Mouse (Mus musculus) embryo, embryonic 10 days (tissue): Measurements from ENCODE around the gene Flt4.
A peak's percentile ranks its signal among the peaks of the same experiment; 100 is the strongest.

ENCODE experiments used
- DNase-seq: peaks from one replicate; pipeline ENCODE4 v3.0.0-alpha.2; 2015; ENCODE audit warnings: low spot score

Gene Flt4

DNA sequence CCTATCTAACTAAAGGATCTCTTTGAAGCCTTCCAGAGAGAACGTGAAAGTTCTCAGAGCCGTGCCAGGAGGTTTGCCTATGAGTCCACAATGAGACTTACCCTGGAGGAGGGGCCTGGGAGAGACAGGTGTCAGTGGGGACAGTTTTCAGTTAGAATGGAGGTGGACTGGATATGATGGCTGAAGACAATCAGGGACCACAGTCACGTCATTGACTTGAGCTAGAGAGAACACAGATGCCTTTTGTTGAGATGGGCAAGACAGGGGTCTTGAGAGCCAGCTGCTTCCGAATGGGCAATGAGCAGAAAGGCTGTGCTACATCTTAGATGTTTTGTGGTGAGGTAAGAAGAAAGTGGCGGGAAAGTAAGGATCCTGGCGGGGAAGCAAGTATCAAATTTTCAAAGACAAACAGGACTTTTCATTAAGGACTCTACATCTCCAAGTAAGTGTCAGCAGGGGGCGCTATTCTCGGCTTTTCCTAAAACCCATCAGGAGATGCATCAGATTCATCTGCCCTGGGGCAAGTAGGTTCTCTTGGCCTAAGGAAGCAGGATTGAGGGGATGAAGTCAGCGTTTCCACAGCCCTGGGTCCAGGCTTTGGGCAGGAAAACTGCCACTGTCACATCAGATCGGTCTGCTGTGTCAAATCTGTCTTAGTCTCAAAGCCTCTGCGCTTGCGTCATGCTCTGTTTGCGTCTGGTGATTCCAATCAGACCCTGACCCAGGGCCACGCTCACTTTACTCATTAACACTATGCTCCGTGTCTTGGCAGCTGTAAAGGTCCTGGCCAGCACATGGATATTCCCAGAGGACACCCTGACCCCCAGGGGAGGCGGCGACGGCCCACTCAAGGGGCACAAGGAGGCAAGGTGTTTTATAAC lies 41.3 kb downstream of the Flt4 start:
- peak; percentile 68 for DNase-seq

DNA sequence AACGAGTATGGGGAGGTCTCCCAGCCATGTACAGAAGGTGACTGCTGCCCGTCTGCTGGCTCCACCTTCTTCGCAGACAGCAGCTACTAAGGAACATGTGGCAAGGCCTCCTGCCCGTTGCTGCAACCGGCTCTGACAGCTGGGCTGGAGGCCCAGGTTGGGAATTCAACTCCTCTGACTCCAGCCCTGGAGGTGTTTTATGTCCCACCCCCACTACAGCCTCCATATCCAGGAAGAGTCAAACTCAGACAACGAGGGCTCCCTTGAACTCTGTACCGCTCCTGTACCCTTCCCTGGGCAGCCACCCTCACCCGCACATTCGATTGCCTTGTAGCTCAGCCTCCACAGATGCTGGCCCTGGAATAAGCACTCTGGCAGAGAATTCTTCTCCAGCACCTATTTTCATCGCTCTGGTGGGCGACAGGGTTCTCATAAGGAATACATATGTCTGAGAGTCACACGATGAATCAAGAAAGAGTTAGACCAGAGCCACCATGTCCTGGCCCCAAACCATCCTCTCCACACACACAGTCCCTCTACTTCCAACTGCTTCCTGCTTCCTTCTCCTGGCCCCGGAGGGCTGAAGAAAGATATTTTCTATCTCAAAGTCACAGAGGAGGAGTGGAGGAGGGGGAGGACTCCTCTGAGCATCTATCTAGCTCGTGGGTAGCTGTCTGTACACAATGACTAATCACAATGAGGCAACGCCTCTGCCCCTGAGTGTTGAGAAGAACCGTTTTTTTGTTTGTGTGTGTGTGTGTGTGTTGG lies 42.1 kb downstream of the Flt4 start:
- no peak for DNase-seq

DNA sequence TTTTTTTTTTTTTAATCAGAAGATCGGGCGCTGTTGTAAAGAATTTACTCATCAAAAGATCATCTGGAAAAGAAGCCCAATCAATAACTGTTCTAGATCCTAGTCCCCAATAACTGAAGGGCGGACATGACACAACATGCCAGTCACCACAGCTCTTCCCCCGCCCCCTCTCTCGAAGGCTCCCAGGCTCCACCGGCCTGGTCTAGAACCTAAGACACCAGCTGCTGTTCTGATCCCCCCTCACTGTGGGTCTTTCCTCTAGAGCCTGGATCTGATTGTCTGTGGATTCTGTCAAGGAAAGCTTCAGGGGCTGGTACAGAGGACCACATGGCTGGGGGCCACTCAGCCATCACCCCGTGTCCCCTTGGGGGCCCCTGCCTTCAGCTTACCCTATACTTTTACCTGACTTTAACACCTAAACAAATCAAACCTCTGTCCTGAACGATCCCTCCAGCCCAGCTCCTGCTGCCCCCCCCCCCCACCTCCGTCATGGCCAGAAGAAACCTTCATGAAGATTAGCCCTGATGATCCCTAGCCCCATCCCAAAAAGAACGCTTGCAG lies 42.8 kb downstream of the Flt4 start:
- no peak for DNase-seq

DNA sequence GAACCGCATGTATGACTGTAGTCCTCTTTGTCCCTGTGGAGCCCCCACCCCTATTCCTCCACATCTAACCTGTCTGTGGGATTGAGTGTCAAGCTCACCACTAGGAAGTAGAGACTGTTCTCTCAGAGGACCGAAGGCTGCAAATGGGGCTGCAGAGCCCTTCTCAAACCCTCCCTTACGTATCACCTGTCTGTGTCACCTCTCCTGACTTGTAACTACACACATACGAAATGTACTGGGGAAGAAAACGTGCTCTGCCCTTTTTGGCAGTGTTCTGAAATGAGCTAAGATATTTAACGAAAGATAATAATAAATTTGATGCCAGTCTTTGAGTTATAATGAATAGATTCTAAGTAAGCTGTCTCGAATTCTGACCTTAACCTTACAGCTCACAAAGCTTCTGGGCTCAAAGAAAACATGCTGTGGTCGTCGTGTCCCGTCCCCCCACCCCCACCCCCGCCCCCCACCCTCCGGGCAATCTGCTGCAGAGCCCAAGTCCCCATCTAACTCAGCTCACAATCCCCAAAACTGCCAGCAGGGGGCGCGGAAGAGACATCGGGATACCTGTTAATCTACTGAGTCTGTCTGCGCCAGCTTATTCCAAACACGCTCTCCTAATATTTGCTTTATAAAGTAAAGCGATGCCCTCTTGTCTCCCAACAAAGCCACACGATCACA lies 43.5 kb downstream of the Flt4 start:
- DNase-seq, result peak; percentile 85

DNA sequence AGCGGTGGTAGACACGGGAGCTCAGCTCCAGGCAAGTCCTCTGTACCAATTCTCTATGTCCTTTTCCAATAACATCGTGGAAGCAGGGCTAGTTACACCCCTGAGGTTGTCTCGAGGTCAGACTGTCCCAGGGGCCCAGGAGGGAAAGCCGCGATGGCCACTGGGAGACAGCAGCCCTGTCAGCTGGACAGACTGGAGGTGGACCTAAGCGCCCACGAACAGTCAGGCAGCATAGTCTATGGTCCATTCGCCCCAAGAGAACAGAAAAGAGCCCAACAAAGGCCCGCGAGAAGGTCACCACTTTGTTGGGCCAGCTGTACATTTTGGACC lies 44.0 kb downstream of the Flt4 start:
- peak; percentile 43 for DNase-seq

DNA sequence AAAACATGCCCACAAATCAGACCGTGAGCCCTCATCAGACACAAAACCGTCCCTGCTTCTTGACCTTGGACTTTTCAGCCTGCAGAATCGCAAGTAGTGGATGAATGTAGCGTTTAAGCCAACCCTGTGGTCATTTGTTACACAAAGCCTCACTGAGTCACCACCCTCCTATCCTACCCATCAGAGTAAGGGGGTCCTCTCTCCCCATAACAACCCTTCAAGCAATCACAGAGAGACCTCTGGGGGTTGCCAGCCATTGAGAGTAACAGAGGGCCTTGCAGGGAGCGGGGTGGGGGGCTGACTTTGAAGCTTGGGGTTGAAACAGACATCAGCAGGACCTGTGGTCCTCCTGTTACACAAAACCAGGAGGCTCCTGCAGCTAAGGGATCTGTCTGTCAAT lies 45.6 kb downstream of the Flt4 start:
- no peak for DNase-seq

DNA sequence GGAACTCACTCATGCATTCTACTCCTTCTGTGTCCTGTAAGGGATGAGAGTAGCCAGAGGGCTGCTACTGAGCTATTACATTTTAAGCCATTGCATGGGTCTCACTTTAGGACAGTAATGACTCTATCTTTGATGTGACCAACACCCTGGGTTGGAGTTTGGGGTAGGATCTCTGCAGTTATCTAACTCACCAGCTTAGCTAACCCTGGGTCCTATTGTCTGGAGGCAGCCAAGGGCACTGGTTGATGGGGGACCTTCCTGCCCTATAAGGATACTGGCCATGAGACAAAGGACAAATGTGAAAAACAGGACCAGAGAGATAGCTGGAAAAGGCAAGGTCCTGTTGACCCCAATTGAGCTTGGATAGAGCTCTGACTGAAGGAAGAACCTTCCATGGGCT lies 46.4 kb downstream of the Flt4 start:
- no peak for DNase-seq

DNA sequence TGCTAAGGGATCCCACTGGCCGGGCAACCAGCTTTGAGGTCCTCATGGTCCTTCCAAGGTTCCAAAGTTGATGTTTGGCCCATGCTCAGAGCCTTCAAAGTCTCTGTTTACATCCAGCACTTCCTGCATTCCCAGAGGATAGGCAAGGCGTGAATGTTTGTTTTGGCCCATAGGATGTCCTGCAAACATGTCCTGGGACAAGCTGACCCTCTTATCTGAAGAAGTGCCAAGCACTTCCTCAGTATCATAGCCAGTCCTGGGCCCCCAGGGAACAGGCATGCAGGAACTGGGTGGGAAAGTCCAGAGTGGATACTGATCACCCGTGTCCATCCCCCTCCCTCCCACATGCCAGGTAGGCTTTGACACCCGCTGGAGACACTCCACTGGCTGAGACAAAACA lies 49.0 kb downstream of the Flt4 start:
- no peak for DNase-seq

DNA sequence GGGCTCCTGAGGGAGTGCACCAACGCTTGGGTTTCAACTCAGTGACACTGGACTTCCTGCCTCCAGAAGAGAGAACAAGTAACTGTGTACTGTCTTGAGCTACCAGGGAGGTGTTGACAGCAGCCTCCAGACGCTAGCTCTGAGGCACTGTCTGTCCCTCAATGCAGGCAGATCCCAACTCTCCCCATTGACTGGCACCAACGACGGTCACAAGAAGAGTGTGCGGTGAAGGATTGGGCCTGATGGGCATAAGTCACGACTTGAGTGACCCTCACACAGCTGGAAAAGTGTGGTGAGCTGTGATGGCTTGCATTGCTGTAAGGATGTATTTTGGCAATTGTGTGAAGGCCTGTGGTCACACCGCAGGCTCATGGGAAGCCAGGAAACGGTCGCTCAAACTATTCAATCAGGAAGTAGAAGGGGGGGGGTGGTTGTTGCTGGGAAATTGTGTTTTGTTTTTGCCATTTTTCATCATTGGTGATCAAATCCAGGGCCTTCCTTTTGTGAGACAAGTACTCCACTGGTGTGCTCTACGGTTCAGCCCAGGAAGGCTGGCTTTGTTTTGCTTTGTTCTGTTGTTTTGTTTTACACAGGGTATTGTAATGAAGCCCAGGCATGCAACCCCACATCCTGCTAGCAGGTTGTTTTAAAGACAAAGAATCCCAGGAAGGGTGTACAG lies 49.9 kb downstream of the Flt4 start:
- no peak for DNase-seq

DNA sequence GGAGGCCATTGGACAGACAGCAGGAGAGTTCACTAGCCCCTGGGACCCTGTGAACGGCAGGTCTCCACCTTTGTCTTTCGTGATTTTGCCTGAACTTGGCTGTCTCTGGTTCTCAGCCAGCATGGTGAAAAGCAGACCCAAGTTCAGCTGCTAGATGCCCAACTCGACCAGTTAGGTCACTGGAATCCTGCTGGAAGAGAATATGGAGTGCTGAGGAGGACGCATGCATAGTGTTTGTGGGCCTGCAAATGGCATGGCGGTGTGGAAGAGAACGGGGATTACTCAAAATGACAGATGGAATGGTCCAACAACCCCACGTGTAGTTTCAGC lies 50.4 kb downstream of the Flt4 start:
- no peak for DNase-seq

DNA sequence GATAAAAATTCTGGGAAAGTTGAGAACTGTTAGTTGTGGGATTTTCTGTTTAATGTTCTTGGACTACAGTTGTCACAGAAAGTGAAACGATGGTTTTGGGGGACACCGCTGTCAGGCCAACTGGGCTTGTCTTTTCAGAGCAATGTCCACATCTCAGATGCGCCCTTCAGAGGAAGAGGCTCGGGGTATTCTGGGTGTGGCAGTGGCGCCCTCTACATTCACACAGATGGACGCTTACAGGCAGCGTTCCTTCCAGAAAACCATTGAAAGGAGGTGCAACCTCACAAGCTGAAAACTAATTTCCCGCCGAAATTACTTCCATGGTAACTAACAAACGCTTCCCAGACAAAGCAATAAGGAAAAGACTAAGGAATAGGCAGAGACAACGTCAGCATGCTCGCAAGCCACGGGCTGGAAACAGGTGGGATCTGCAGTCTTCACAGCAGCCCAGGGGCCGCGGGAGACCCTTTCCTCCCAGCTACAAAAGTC lies 53.3 kb downstream of the Flt4 start:
- DNase-seq, result no peak

DNA sequence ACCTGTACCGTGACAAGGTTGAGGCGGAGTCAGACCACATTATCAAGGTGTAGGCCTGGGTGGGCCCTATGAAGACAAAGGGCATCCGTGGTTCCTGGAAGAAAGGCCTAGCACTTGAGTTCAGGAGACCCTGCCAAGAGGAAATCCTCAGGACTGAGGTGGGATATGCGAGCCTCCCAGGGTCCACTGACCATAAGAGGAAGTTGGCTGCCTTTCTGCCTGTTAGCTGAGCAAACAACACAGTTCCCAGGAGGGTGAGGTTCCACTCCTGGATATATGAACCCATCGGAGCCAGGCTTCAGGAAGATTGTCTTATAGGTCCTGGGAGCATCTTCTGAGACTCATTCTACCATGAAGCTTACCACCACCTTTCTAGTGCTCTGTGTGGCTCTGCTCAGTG lies 54.2 kb downstream of the Flt4 start, which contains the start of gene Scgb3a1:
Gene Scgb3a1 (plus strand): TSS at position 301 of the 400 bp plus-strand sequence.
- no peak for DNase-seq

DNA sequence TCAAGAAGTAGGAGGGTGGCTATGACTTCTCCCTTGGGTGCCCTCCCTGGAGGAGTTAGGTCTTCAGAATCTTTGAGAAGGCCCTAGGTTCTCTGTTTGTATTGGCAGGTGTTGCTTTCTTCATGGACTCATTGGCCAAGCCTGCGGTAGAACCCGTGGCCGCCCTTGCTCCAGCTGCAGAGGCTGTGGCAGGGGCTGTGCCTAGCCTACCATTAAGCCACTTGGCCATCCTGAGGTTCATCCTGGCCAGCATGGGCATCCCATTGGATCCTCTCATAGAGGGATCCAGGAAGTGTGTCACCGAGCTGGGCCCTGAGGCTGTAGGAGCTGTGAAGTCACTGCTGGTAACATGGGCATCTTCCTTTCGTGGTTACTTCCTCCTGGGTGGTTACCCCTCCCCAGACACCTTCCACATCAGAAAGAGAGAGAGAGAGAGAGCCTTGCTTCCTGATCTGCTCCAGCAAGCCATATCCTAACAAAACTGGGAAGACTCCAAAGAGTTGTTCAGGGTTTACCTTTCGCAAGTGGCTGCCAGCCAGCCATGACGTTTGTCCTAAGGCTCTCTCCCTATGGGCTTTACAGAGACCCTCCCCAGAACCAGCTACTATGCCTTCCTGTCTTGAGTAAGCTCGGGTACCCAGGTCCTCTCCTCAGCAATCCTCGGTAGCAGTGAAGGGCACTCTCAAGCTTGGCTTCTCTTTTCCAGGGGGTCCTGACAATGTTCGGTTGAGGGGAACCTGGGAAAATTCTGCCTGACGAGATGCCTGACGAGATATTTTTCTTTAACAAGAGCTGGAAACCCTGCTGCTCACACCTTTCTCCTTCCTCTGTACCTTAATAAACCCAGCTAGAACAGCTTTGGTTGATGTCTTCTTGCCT lies 55.4 kb downstream of the Flt4 start:
- no peak for DNase-seq

DNA sequence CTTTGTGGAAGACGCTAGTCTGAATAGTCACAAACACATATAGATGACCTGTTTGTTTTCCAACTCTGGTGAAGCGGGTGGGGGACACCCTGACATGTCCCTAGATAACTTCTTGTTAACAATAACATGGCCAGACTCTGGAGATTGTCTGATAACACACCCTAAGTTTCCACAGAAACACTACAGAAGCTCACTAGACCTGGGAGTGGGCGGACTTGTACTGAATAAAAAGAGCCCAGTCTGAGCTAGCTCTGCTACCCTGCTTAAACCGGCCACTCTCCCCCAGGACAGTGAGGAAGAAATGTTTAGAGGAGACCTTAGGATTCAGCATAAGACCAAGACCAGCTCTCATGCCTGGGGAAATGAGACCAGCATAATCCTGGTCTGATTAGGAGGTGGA lies 56.4 kb downstream of the Flt4 start:
- DNase-seq, result no peak

DNA sequence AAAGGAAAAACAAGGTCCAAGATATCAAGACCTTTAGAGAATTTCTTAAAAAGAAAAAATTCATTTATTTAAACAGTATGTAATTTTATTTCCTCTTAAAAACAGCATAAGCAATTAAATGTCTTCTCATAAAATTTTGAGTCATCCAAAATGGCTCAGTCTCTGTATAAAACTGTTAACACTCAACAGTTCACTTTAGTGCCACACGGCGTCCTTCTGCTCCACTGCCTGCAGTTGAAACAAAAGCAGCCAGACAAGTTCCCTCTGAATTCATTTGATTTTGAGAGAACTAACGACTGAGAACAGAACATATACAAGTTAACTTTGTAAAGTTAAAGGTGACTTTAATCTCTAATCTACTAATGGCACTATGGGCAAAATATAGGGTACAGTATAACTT lies 64.4 kb downstream of the Flt4 start:
- no peak for DNase-seq

DNA sequence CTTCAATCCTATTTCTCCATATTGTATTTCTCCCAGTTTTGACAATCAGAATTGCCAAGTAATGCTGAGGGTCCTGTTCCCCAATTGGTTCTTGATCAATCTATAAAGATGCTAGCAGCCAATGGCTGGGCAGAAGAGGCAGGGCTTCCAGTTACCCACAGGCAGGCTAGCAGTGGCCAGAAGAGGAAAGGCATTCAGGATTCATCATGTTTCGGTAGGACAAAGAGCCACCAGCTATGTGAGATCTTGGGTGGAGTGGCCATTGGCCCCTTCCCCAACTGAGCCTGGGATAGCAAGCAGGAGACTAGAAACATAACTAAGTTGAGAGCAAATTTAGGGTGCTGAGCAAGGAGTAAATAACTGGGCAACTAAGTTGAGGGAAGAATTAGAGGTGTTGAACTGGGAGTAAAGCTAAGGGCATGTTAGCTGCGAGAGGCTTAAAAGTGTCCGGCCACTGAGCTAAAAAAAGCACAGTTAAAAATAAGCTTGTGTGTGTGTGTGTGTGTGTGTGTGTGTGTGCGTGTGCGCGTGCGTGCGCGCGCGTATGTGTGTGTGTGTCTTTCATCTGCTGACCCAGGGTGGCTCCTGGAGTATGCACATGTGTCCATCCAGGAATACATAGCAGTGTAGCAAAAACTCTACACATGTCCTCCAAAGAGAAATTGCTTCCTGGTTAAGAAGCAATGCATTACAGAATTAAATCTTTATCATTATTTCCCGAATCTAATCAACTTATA lies 75.3 kb downstream of the Flt4 start:
- no peak for DNase-seq

DNA sequence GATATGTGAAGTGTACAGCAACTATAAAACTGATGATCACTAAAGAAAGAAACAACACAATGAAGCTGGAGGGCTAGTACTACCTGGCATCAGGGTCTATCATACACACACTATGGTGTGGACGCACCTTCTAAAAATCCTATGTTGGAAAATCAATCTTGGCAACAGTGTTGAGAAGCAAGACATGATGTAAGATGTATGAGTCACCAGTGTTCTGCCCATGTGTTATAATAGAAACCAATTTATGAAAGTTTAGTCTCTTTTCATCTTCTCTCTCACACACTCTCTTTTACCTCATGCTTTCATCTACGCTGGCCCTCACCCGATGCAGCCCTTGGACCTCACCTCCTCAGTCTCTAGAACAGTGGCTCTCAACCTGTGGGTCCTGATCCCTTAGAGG lies 86.0 kb downstream of the Flt4 start:
- no peak for DNase-seq

DNA sequence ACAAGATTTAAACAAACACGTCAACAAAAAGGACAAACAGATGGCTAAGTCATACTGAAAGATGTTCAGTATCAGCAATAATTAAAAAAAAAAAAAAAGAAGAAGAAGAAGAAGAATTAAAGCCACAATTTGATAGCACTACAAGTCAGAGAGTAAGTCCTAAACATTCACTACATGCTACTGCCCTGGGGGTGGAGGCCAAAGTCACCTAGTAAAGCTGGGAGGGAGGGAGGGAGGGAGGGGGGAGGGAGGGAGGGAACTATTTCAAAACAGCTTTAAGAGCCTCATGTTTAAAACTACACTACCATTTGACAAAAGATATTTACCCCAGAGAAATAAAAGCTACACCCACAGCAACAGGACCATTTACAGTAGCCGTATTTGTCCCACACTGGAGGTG lies 86.6 kb downstream of the Flt4 start:
- no peak for DNase-seq

DNA sequence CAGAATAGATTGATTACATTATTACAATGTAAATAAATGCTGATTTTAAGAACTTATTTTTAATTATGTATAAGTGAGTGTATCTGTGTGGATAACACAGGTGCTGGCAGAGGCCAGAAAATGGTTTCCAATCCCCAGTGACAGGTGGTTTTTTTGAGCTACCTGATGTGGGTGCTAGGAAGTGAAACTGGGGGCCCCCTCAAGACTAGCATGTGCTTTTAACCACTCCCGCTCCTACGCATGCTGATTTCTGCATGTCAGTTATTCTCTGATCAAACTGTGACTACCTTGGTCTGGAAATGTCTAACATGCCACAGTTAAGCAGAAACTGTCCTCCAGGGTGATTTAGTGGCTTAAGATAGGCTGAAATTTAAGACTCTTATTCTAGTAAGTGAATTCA lies 87.4 kb downstream of the Flt4 start:
- no peak for DNase-seq

DNA sequence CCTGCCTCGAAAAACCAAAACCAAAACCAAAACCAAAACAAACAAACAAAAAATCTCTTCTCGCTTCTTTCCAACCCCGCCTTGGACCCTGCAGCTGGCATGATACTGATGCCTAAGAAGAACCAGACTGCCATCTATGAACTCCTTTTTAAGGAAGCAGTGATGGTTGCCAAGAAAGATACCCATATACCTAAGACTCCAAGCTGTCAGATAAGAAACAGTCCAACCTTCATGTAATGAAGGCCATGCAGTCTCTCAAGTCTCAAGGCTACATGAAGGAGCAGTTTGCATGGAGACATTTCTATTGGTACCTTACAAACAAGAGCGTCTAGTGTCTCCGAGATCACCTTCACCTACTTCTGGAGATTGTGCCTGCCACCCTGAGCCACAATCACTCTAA lies 88.7 kb downstream of the Flt4 start:
- DNase-seq, result no peak
